ENCODE assay signal across 22 mouse cellular contexts in genomic region chr6:5269641-5270040, GRCm38 (mm10). TPM values are rescaled to one million over a fixed set of nuclear protein-coding genes. Genes with fewer than 3 reads are reported as not detected.
DNase-seq lines count a peak whose midpoint lies in the region; ATAC-seq lines count a peak whose summit lies in the region.
"Had no signal": no experiment of that assay in that cellular context is flagged by ENCODE, and none has a peak within 500 bp of the region (broad histone marks: within the 10 kb centered on the region; RNA-seq: fewer than 3 reads in every experiment).

No protein-coding gene starts in this region.

- H3K4me2 ChIP-seq in hindbrain, embryonic 16.5 days (ENCODE audit: low read length) = no peak overlapping the region
- no peak overlapping the region for H3K4me2 ChIP-seq in hindbrain, embryonic 12.5 days (replicated peaks)
- no peak overlapping the region for H3K4me2 ChIP-seq in midbrain, embryonic 15.5 days
- no peak overlapping the region for H3K4me2 ChIP-seq in midbrain, embryonic 11.5 days
- H3K4me2 ChIP-seq: forebrain, embryonic 13.5 days; heart, embryonic 12.5 days; heart, embryonic 15.5 days had no signal

- no peaks in the 10 kb centered on the region; the same call in 1 of the 2 replicates for H3K9me3 ChIP-seq in hindbrain, embryonic 16.5 days (ENCODE audit: control insufficient read depth, low read length)
- H3K9me3 ChIP-seq in hindbrain, embryonic 12.5 days (replicated peaks) = no peaks in the 10 kb centered on the region
- no peaks in the 10 kb centered on the region for H3K9me3 ChIP-seq in midbrain, embryonic 15.5 days
- H3K9me3 ChIP-seq in midbrain, embryonic 11.5 days (ENCODE audit: control insufficient read depth, low read length) = no peaks in the 10 kb centered on the region
- H3K9me3 ChIP-seq: forebrain, embryonic 10.5 days; forebrain, embryonic 13.5 days; heart, embryonic 12.5 days; heart, embryonic 15.5 days had no signal

- H3K27ac ChIP-seq in hindbrain, embryonic 16.5 days (ENCODE audit: low read depth, low read length) = no peak overlapping the region
- H3K27ac ChIP-seq in hindbrain, embryonic 12.5 days = no peak overlapping the region
- H3K27ac ChIP-seq in midbrain, embryonic 15.5 days = no peak overlapping the region
- H3K27ac ChIP-seq in midbrain, embryonic 11.5 days (ENCODE audit: low read depth, low read length) = no peak overlapping the region
- H3K27ac ChIP-seq: forebrain, embryonic 10.5 days; forebrain, embryonic 13.5 days; heart, embryonic 15.5 days had no signal

- DNase-seq in heart, adult 11 months = peak; percentile 71
- no peak for DNase-seq in heart, adult 8-10 months (ENCODE audit: low spot score)
- DNase-seq in midbrain, embryonic 11.5 days (ENCODE audit: low spot score, missing footprints) = no peak
- DNase-seq: adrenal gland, adult 8-10 months; adrenal gland, postnatal 25 days; cerebellum, adult 18-20 months; cerebellum, adult 9-10 months; cerebellum, postnatal 14 days; gastrocnemius, postnatal 10 days; gastrocnemius, postnatal 36 days; heart, postnatal 10 days; heart, postnatal 36 days had no signal

- H3K4me3 ChIP-seq in hindbrain, embryonic 16.5 days (ENCODE audit: low read length) = no peak overlapping the region
- no peak overlapping the region for H3K4me3 ChIP-seq in hindbrain, embryonic 12.5 days
- no peak overlapping the region for H3K4me3 ChIP-seq in midbrain, embryonic 15.5 days
- no peak overlapping the region for H3K4me3 ChIP-seq in midbrain, embryonic 11.5 days (ENCODE audit: low read depth, low read length)
- H3K4me3 ChIP-seq: forebrain, embryonic 10.5 days; forebrain, embryonic 13.5 days; heart, embryonic 12.5 days; heart, embryonic 15.5 days had no signal

- no peak overlapping the region for H3K9ac ChIP-seq in hindbrain, embryonic 16.5 days (ENCODE audit: low read depth, low read length)
- H3K9ac ChIP-seq in hindbrain, embryonic 12.5 days = no peak overlapping the region
- H3K9ac ChIP-seq in midbrain, embryonic 15.5 days = no peak overlapping the region
- no peak overlapping the region for H3K9ac ChIP-seq in midbrain, embryonic 11.5 days (ENCODE audit: low read length)
- H3K9ac ChIP-seq: forebrain, embryonic 13.5 days; heart, embryonic 12.5 days; heart, embryonic 15.5 days had no signal

- no peaks in the 10 kb centered on the region for H3K4me1 ChIP-seq in hindbrain, embryonic 16.5 days (ENCODE audit: control insufficient read depth, insufficient read depth, low read depth, low read length)
- H3K4me1 ChIP-seq in hindbrain, embryonic 12.5 days = no peaks in the 10 kb centered on the region
- no peaks in the 10 kb centered on the region for H3K4me1 ChIP-seq in midbrain, embryonic 15.5 days
- no peaks in the 10 kb centered on the region for H3K4me1 ChIP-seq in midbrain, embryonic 11.5 days (ENCODE audit: control insufficient read depth, insufficient read depth, low read length)
- H3K4me1 ChIP-seq: forebrain, embryonic 10.5 days; forebrain, embryonic 13.5 days; heart, embryonic 12.5 days; heart, embryonic 15.5 days had no signal

- H3K36me3 ChIP-seq in hindbrain, embryonic 16.5 days (ENCODE audit: control insufficient read depth, insufficient read depth, low read length) = no peaks in the 10 kb centered on the region
- peaks cover 6% of the 10 kb centered on the region; the same call in 1 of the 2 replicates for H3K36me3 ChIP-seq in hindbrain, embryonic 12.5 days
- H3K36me3 ChIP-seq in midbrain, embryonic 15.5 days (replicated peaks) = no peaks in the 10 kb centered on the region
- H3K36me3 ChIP-seq in midbrain, embryonic 11.5 days (ENCODE audit: control insufficient read depth, insufficient read depth, low read length) = peaks cover 2% of the 10 kb centered on the region; the same call in 1 of the 2 replicates

- WGBS in hindbrain, embryonic 16.5 days = 73% methylated on average over 6 of the region's 6 CpGs
- WGBS in hindbrain, embryonic 12.5 days = 78% methylated on average over 6 of the region's 6 CpGs
- 76% methylated on average over 6 of the region's 6 CpGs for whole genome bisulfite sequencing in midbrain, embryonic 15.5 days
- WGBS in midbrain, embryonic 11.5 days = 89% methylated on average over 6 of the region's 6 CpGs

- ATAC-seq in hindbrain, embryonic 16.5 days = peak; percentile 61
- ATAC-seq in hindbrain, embryonic 12.5 days (ENCODE audit: low FRiP score) = no peak
- 0 out of 2 replicates have a peak, but pooled peaks have one; percentile 45 for ATAC-seq in midbrain, embryonic 15.5 days (replicated peaks)
- ATAC-seq in midbrain, embryonic 11.5 days (ENCODE audit: low FRiP score) = no peak
- ATAC-seq: activated CD4-positive, CD25-positive, alpha-beta regulatory T cell, adult 4 months; forebrain, embryonic 13.5 days; forebrain, embryonic 16.5 days; intestine, postnatal 0 days had no signal

- H3K27me3 ChIP-seq in hindbrain, embryonic 16.5 days (replicated peaks; ENCODE audit: control insufficient read depth, insufficient read depth, low read length) = no peaks in the 10 kb centered on the region
- no peaks in the 10 kb centered on the region for H3K27me3 ChIP-seq in hindbrain, embryonic 12.5 days
- no peaks in the 10 kb centered on the region for H3K27me3 ChIP-seq in midbrain, embryonic 15.5 days (replicated peaks)
- H3K27me3 ChIP-seq in midbrain, embryonic 11.5 days (ENCODE audit: control insufficient read depth, insufficient read depth, low read length) = no peaks in the 10 kb centered on the region
- H3K27me3 ChIP-seq: forebrain, embryonic 13.5 days; heart, embryonic 12.5 days; heart, embryonic 15.5 days had no signal

RNA-seq across cellular contexts. Expression of gene Pon3, which starts 13.6 kb away (rescaled TPM):
- total RNA-seq in heart, adult 8-10 months (2022) = 10 to 100 TPM; 20.0 to 29.5 (median 25.0) TPM
- 5.6 and 6.2 TPM in 2 replicates for polyA plus RNA-seq in hindbrain, embryonic 16.5 days (2015; fragmentation: Nextera tagmentation; extraction: Ambion mirVana)
- 6.1 and 6.8 TPM in 2 replicates for polyA plus RNA-seq in hindbrain, embryonic 12.5 days (2016; fragmentation: Nextera tagmentation; extraction: Ambion mirVana)
- polyA plus RNA-seq in midbrain, embryonic 15.5 days (2015; fragmentation: Nextera tagmentation; extraction: Ambion mirVana) = 4.6 TPM in 2 replicates
- polyA plus RNA-seq in midbrain, embryonic 11.5 days (2014; fragmentation: Nextera tagmentation; extraction: Ambion mirVana) = 7.1 TPM in 2 replicates

RNA-seq across cellular contexts. Expression of gene Pon2, which starts 28.6 kb away (rescaled TPM):
- 10 to 100 TPM; 15.2 to 19.9 (median 18.5) TPM for total RNA-seq in heart, adult 8-10 months (2022)
- polyA plus RNA-seq in hindbrain, embryonic 16.5 days (2015; fragmentation: Nextera tagmentation; extraction: Ambion mirVana) = 40.7 and 41.3 TPM in 2 replicates
- 30.5 and 36.2 TPM in 2 replicates for polyA plus RNA-seq in hindbrain, embryonic 12.5 days (2016; fragmentation: Nextera tagmentation; extraction: Ambion mirVana)
- polyA plus RNA-seq in midbrain, embryonic 15.5 days (2015; fragmentation: Nextera tagmentation; extraction: Ambion mirVana) = 23.0 and 23.8 TPM in 2 replicates
- polyA plus RNA-seq in midbrain, embryonic 11.5 days (2014; fragmentation: Nextera tagmentation; extraction: Ambion mirVana) = 23.0 and 28.4 TPM in 2 replicates

Comparison
In these comparisons a context has a peak if more than half of its experiments do, and no peak if none do; other contexts are left out.
1. ATAC-seq: peak in hindbrain, embryonic 16.5 days (single experiment) and midbrain, embryonic 15.5 days (single experiment); none in hindbrain, embryonic 12.5 days (single experiment) and midbrain, embryonic 11.5 days (single experiment).